Mouse (Mus musculus) heart, adult 2 months (tissue): ENCODE results near the gene B4galnt3.

Source experiments
- CTCF ChIP-seq: fragments of 200-600 bp; IDR thresholded peaks from 2 replicates; pipeline ENCODE4 v1.8.1; 2022; ENCODE audit warnings: antibody characterized with exemption, mild to moderate bottlenecking, moderate library complexity
- POLR2A ChIP-seq: fragments of 200-500 bp; IDR thresholded peaks from 2 replicates; pipeline ENCODE4 v1.6.1; 2011; ENCODE audit warnings: mild to moderate bottlenecking, low read depth, low read length, control low read depth; ENCODE audit not compliant: insufficient read depth

DNA sequence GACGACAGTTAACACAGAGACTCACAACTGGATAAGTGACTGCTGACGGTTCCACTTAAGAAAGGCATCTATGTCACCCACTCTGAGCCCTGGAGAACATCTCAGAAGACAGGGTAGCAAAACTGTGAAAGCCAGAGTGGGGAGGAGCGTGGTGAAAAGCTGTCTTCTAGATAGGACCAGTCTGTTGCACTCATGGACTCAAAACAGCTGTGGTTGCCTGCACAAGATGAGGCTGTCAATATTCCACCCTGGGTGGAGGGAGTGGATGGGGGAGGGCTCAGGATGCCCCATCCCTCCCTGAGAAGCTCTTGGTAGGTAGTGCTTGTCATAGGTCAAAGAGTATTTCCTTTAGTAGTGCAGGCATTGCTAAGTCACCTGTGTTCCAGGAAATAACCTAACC is 15.4 kb upstream of the B4galnt3 start:
- no peak for TF ChIP-seq CTCF
- no peak for TF ChIP-seq POLR2A
